Mouse (Mus musculus) small intestine, adult 2 months (tissue): ENCODE data around the gene D930007J09Rik. TPM values are rescaled to one million over a fixed set of nuclear protein-coding genes. Genes with fewer than 3 reads are reported as not detected.

ENCODE experiments used
- H3K27ac ChIP-seq: fragments of 200-500 bp; 2 replicates; pipeline ENCODE4 v1.5.1; 2012; ENCODE audit warnings: low read depth, low read length, control low read depth, inconsistent platforms; ENCODE audit not compliant: insufficient read depth
- H3K27me3 ChIP-seq: fragments of 200-500 bp; 2 replicates; pipeline ENCODE4 v1.6.1; 2012; ENCODE audit warnings: mild to moderate bottlenecking, moderate library complexity, low read length, inconsistent platforms; ENCODE audit not compliant: control insufficient read depth, insufficient read depth
- H3K36me3 ChIP-seq: fragments of 200-500 bp; 2 replicates; pipeline ENCODE4 v1.6.1; 2012; ENCODE audit warnings: mild to moderate bottlenecking, low read length, control low read depth, inconsistent platforms; ENCODE audit not compliant: control insufficient read depth, insufficient read depth
- H3K4me1 ChIP-seq: fragments of 200-500 bp; 2 replicates; pipeline ENCODE4 v1.6.1; 2012; ENCODE audit warnings: low read length, inconsistent platforms, mixed read lengths; ENCODE audit not compliant: control insufficient read depth, insufficient read depth, insufficient read length
- H3K4me3 ChIP-seq: fragments of 200-500 bp; 2 replicates; pipeline ENCODE4 v1.5.1; 2012; ENCODE audit warnings: low read depth, mild to moderate bottlenecking, control low read depth, inconsistent platforms, low read length, moderate library complexity
- CTCF ChIP-seq: fragments of 200-500 bp; IDR thresholded peaks from 2 replicates; pipeline ENCODE4 v1.5.1; 2012; ENCODE audit warnings: low read depth, mild to moderate bottlenecking, control low read depth, inconsistent platforms, low read length, moderate library complexity, mixed read lengths; ENCODE audit not compliant: insufficient replicate concordance, insufficient read length; ENCODE audit errors: extremely low read depth
- POLR2A ChIP-seq: fragments of 200-500 bp; IDR thresholded peaks from 2 replicates; pipeline ENCODE4 v1.6.1; 2012; ENCODE audit warnings: low read depth, mild to moderate bottlenecking, control low read depth, inconsistent platforms, low read length, moderate library complexity
- WGBS: fragments of 180-500 bp; shearing (Covaris S2); methylation state at CpG from one replicate; pipeline ENCODE4 v1.1.7; 2018; 5-methylcytosine and 5-hydroxymethylcytosine counted together
- polyA plus RNA-seq: library from polyadenylated mRNA; depleted of rRNA; stranded (reverse); fragments of >200 nt; gene quantifications from 2 replicates; pipeline ENCODE4 v1.2.3, GENCODE M21; 2012

Gene D930007J09Rik
- polyA plus RNA-seq, 1 experiment = not detected

DNA sequence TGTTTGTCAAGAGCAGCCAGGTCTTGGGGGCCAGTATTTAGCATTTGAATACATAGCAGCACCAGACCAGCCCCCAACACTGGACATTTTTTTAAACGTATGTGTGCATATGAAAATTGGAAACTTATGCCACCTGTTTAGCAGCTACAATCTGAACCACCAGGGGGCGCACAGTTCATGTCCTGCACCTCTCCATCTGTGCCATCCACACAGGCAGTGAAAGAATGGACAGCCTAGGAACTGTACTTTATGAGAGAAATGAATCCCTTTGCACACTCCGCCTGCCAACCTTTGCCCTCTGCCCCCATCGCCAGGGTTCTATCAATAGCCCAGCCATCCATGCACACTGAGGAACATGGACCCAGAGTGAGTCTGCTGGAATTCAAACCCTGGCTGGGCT is 25.3 kb upstream of the D930007J09Rik start:
- no peaks in the 10 kb centered on the region for H3K36me3 ChIP-seq
- H3K27ac ChIP-seq = peak overlapping the region; percentile 14; the same call in 1 of the 2 replicates
- TF ChIP-seq POLR2A (no peak), CTCF (peak; percentile 75; the same call in 1 of the 2 replicates)
- WGBS = 19% methylated on average over 4 of the region's 4 CpGs
- no peak overlapping the region for H3K4me3 ChIP-seq
- no peaks in the 10 kb centered on the region for H3K27me3 ChIP-seq
- H3K4me1 ChIP-seq = peaks cover 27% of the 10 kb centered on the region; the same call in 1 of the 2 replicates

DNA sequence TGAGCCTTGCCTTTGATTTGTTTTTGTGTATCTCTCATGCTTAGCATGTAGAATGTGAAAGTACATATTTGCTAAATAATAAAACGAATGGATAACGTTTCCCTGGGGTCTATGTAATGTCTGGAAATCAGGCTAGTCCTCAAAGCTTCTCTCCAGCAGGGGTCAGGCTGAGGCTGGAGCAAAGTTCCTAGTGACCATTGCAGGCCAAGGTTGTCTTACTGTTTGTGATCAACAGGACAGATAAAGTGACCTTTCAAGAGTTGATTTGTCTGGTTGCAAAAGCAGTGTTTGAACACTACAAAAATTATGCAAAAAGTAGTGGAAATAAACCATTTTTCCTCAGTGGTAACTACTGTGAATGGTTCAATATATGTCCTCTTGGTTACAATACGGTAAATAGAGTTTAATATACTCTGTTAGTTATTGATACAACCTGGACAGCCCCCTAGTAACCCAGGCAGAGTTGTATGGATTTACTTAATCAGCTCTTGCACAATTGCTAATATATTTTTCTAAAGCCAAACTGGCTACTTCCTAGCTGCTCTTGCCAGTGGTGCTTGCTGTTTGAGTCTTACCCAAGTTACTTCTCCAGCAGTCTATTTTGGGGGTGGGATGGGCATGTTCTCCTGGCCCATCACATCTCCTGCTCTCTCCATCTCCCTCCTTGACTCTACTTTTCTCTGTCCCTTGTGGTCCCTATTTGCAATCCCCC is 24.6 kb upstream of the D930007J09Rik start:
- 66% methylated on average over 3 of the region's 3 CpGs for WGBS
- Histone ChIP-seq H3K27me3 (no peaks in the 10 kb centered on the region), H3K27ac (no peak overlapping the region), H3K4me3 (no peak overlapping the region), H3K36me3 (no peaks in the 10 kb centered on the region), H3K4me1 (peaks cover 21% of the 10 kb centered on the region; the same call in 1 of the 2 replicates)
- peak; percentile 13; the same call in 1 of the 2 replicates for TF ChIP-seq CTCF
- no peak for TF ChIP-seq POLR2A

DNA sequence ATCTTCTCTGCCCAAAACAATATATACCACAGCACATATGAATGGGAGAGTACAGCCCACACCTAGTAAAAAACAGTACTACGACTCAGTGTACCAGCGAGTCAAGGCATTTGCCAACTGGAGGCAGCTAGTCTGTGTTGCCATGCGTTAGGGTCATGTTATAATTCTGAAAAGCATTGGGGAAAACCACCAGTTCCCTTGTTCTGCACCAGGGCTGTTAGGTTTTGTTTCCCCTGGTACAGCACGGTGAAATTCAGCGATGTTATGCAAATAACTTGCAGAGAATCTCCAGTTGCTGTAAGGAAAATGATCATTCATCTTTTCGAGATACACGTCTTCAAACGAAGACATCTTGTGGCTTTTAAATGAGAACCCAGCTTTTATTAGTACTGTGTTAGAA is 22.9 kb upstream of the D930007J09Rik start:
- Histone ChIP-seq H3K36me3 (peaks cover 12% of the 10 kb centered on the region), H3K4me1 (peaks cover 11% of the 10 kb centered on the region; the same call in 1 of the 2 replicates), H3K4me3 (no peak overlapping the region), H3K27me3 (no peaks in the 10 kb centered on the region), H3K27ac (no peak overlapping the region)
- WGBS = 89% methylated on average over 8 of the region's 8 CpGs
- TF ChIP-seq CTCF (no peak), POLR2A (no peak)

DNA sequence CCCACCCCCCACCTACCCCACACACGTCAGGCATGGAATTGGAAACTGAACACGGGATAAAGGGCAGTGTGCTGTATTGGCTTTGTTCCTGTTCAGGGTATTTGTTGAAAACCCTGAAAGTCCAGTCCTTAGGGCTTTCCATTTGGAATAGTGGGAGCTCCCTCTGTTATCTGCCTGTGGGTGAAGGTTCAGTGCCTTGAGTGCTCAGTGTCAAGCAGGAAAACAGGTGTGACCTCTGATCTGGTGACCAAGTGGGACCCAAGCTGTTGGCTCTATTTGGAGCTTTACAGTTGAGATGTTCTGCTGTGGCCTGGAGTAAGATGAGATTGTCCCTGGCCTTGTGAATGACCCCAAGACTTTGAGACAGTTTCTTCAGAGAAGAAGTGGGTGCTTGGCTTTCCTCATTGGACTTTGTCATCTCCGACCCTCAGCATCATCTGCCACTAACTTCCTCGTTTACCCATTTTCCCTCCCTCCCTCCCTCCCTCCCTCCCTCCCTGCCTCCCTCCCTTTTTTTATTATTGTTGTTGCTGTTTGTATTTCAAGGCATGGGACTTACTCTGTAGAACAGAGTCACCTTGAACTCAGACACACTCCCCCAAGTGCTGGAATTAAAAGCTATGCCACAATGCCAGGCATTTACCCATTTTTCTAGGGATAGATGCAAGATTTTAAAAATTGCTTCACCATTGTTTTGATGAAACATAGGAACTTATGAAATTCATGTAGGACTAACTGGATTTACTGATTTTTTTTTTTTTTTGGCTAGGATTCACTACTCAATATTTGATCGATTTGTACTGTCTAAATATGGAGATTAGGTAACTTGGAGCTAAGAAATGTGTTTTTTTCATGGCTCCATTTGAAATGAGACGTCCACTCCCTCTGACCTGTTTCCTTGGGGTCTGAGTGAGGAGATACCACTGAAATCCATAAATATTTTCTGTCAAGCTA is 22.0 kb upstream of the D930007J09Rik start:
- WGBS = 40% methylated on average over 6 of the region's 6 CpGs
- no peaks in the 10 kb centered on the region for H3K27me3 ChIP-seq
- peaks cover 8% of the 10 kb centered on the region; the same call in 1 of the 2 replicates for H3K4me1 ChIP-seq
- TF ChIP-seq POLR2A (no peak), CTCF (no peak)
- H3K36me3 ChIP-seq = peaks cover 17% of the 10 kb centered on the region
- H3K27ac ChIP-seq = peak overlapping the region; percentile 48
- no peak overlapping the region for H3K4me3 ChIP-seq

DNA sequence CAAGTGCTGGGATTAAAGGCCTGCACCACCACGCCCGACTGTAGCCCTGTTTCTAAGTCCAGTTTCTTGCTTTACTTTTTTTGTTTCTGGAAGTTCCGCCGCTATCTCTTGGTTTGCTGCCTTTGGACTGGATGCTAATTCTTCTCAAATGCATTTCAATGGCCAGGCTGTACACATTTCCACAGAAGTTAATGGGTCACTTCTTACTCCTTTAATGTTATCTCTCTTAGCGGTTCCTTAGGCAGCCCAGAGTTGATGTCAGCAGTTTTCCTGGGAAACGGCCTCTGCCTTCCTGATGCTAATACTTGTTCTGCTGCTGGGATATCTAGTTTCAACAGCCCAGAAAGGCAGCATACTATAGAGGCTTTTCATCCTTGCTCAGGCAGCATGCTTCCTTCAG is 20.5 kb upstream of the D930007J09Rik start:
- no peak overlapping the region for H3K27ac ChIP-seq
- 69% methylated on average over 6 of the region's 6 CpGs for WGBS
- H3K4me3 ChIP-seq = no peak overlapping the region
- no peak for TF ChIP-seq CTCF
- TF ChIP-seq POLR2A = no peak
- peaks cover 28% of the 10 kb centered on the region for H3K36me3 ChIP-seq
- H3K27me3 ChIP-seq = no peaks in the 10 kb centered on the region
- peaks cover 3% of the 10 kb centered on the region; the same call in 1 of the 2 replicates for H3K4me1 ChIP-seq

DNA sequence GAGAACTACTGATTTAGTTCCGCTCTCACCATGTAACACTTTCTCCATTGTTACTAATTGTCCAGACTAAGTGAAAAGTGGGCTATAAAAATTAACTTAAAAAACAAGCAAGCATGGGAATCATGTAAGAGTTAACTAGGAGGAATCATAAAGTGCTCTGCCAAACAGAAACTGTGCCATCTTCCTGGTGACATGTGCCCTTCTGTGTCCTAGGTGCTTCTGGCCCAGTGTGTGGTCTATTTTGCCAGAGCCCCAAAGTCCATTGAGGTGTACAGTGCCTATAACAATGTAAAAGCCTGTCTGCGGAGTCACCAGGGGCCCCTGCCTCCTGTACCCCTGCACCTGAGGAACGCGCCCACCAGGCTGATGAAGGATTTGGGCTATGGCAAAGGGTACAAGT is 19.0 kb upstream of the D930007J09Rik start:
- 97% methylated on average over 4 of the region's 4 CpGs for WGBS
- Histone ChIP-seq H3K4me3 (no peak overlapping the region), H3K27me3 (no peaks in the 10 kb centered on the region), H3K36me3 (peaks cover 37% of the 10 kb centered on the region), H3K27ac (no peak overlapping the region), H3K4me1 (no peaks in the 10 kb centered on the region)
- TF ChIP-seq CTCF = no peak
- no peak for TF ChIP-seq POLR2A

DNA sequence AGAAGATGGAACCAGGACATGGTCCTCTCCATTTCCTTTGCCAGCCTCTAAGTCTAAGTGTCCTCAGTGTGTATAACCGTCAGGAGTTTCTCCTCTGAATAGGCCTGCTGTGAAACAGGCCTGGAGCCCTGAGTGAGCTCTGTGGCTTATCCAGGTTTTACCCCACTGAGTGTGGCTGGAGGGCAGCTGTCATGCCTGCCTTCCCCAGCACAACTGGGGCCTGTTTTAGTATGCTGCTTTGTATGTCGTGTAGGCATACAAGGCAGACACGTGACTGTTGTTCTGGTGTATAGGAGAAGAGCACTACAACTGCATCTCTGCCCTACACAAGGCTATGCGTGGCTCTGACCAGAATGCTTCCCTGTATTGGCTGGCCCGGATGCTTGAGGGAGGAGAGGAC is 17.3 kb upstream of the D930007J09Rik start:
- WGBS = 96% methylated on average over 5 of the region's 5 CpGs
- H3K27ac ChIP-seq = no peak overlapping the region
- no peaks in the 10 kb centered on the region for H3K4me1 ChIP-seq
- TF ChIP-seq CTCF (no peak), POLR2A (no peak)
- no peaks in the 10 kb centered on the region for H3K27me3 ChIP-seq
- peaks cover 43% of the 10 kb centered on the region for H3K36me3 ChIP-seq
- no peak overlapping the region for H3K4me3 ChIP-seq
